Mouse (Mus musculus) lung, embryonic 16.5 days (tissue): ENCODE data around the gene Eid3. TPM values are rescaled to one million over a fixed set of nuclear protein-coding genes. Genes with fewer than 3 reads are reported as not detected.

ENCODE experiments used
- polyA plus RNA-seq: library from polyadenylated mRNA; unstranded; fragments of >200 nt; fragmentation: Nextera tagmentation; extraction: Ambion mirVana; gene quantifications from 2 replicates; pipeline ENCODE4 v1.2.1, GENCODE M21; 2015

Eid3 gene
- polyA plus RNA-seq, 1 experiment from 2014 or later: 0.23 TPM

Other genes with a start within 250 kb of the Eid3 start
- 30.9 and 34.5 TPM in 2 replicates for gene 1190007I07Rik, start 243.4 kb upstream of the Eid3 start, polyA plus RNA-seq
- gene Tdg, start 236.8 kb upstream of the Eid3 start, polyA plus RNA-seq: 110 and 123 TPM in 2 replicates
- 4.3 TPM in 2 replicates for gene Glt8d2, start 176.0 kb upstream of the Eid3 start, polyA plus RNA-seq
- gene Hcfc2, start 170.5 kb upstream of the Eid3 start, polyA plus RNA-seq: 30.9 and 42.0 TPM in 2 replicates
- gene Nfyb, start 102.5 kb upstream of the Eid3 start, polyA plus RNA-seq: 43.5 and 48.0 TPM in 2 replicates
- gene Txnrd1, start 32.7 kb upstream of the Eid3 start, polyA plus RNA-seq: 92.6 and 102 TPM in 2 replicates
- 1.2 and 1.5 TPM in 2 replicates for gene Chst11, start 118.9 kb downstream of the Eid3 start, polyA plus RNA-seq